Mouse (Mus musculus): ENCODE data around the gene Arhgef15.

DNA sequence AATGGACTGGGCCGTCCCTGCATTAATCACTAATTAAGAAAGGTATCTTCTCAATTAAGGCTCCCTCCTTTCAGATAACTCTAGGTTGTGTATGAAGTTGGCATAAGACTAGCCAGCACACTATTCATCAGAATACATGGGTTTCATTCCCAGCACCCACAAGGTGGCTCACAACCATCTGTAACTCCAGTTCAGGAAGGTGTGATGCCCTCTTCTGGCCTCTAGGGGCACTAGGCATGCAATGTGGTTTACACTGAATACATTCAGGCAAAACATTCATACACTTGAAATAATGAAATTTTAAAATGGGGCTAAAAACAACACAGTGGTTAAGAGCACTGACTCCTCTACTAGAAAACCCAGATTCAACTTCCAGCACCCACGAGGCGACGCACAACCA lies 60.2 kb downstream of the Arhgef15 start:
- TF ChIP-seq MYOG (IDR thresholded peaks at IDR 0.05; ENCODE audit: control insufficient read depth, extremely low read depth, insufficient read length), result no peak
- peak; percentile 19 for TF ChIP-seq CTCF (IDR thresholded peaks at IDR 0.05; ENCODE audit: control insufficient read depth, insufficient read depth, insufficient read length)
- TF ChIP-seq MAX (IDR thresholded peaks at IDR 0.05), result no peak
- no peak for TF ChIP-seq MYOD1 (IDR thresholded peaks at IDR 0.05; ENCODE audit: control insufficient read depth, insufficient read length, low read depth)
- no peak for TF ChIP-seq FOSL1 (IDR thresholded peaks at IDR 0.05; ENCODE audit: insufficient read depth, low read length, poor library complexity, severe bottlenecking)
